Mouse (Mus musculus) left cerebral cortex, postnatal 10 days (tissue): ENCODE results near the gene Fxyd2. TPM values are rescaled to one million over a fixed set of nuclear protein-coding genes. Genes with fewer than 3 reads are reported as not detected.
A peak's percentile ranks its signal among the peaks of the same experiment; 100 is the strongest.

Source experiments
- DNase-seq, 2 experiments: peaks; one replicate each; pipeline ENCODE4 v3.0.0; 2021 to 2022; ENCODE audit warnings: low spot score in 2 of 2, mixed read lengths in 1 of 2; ENCODE audit errors: extremely low spot score in 1 of 2
- intact Hi-C: fragments of 180-260 bp; cut with DNase I; formaldehyde crosslinking; loops from one replicate; pipeline ENCODE4 v1.15.1; 2025
- total RNA-seq, 2 experiments: library from RNA; stranded (reverse); gene quantifications; 2 replicates each; pipeline ENCODE4 v1.2.3; 2021

The Fxyd2 gene
- total RNA-seq, 2 experiments from 2014 or later = 7.2 to 8.1 TPM

DNA sequence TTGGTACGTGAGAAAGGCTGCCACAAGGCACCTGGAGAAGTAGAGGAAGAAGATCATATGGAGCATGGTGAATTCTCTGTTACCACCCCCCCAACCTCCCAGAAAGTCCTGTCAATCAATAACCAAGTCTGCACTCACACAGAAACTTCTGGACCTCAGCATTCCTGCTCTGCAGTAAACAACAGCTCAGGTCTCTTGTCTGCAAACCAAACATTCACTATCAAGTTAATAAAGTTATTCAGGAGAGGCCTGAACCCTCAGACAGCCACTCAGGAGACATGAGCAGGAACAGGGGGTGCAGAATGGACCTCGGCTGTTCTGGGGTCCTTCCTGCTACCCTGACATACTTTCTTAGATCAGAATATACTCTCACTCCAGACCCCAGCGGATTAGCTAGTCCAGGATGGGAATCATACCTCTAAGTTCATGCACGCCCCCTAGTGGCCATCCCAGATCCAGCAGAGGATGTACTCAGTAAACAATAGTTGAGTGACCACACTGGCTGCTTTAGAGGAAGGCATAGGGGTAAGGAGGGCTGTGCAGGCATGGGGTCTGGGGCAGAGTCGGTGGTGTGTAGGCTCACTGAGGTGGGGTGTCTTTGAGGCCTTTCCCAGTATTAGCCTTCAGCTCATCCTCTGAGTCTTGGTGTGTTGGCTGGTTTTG is 14.1 kb downstream of the Fxyd2 start:
- peak in 1 of 2 experiments; percentile 61 for DNase-seq
- intact Hi-C loops = loop anchor here (5.0 to 10.0 kb wide), 2 partner anchors 339 to 421 kb away; partner anchors contain the start of gene Bace1

GRCm38 (mm10) chr9:45415912-45416311 is 16.4 kb downstream of the Fxyd2 start:
- intact Hi-C loops = loop anchor here (10.0 kb wide), 1 partner anchor 419 kb away; the partner anchor contains the start of gene Bace1
- peak; percentile 69 to 76 for DNase-seq

DNA sequence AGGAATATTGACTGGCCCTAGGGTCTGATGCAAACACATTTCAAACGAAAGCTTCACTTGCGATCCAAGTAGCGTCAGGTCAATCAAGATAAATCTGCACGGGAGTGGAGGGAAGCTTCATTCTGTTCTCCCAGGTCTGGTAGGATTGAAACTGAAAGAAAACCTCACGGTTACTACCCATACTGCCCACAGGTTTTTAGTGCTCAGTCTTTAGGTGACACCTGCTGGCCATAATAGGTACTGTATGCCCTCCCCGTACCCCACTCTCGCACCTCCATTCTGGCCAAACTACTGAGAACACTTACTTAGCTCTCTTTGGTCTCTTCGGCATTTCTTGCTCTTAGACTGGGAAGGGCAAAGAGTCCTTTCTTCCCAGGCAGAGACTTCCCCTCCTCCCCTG is 17.8 kb downstream of the Fxyd2 start:
- intact Hi-C loops = loop anchor here (10.0 kb wide), 1 partner anchor 418 kb away; the partner anchor contains the start of gene Bace1
- DNase-seq = peak in 1 of 2 experiments; percentile 54

- intact Hi-C loops = loop anchor here (10.0 kb wide), 1 partner anchor 417 kb away; the partner anchor contains the start of gene Bace1
- DNase-seq = no peak
Measured at GRCm38 (mm10) chr9:45418252-45418651, 18.8 kb downstream of the Fxyd2 start.

DNA sequence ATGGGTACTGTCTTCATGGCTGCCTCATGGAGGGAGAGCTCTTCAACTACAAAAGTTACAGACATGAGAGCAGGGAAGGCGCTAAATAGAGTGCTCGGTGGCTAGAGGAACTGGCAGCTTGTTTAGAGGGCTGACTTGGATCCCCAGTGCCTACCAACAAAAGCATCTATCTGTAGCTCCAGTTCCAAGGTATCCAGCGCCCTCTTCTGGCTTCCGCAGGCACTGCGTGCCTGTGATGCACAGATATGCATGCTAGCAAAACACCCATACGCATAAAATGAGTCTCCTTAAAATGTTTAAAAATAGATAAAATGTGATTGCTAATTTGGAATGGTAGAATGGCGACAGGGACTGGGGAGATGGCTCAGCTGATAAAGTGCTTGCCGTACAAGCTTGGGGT is 21.7 kb downstream of the Fxyd2 start:
- no peak for DNase-seq

DNA sequence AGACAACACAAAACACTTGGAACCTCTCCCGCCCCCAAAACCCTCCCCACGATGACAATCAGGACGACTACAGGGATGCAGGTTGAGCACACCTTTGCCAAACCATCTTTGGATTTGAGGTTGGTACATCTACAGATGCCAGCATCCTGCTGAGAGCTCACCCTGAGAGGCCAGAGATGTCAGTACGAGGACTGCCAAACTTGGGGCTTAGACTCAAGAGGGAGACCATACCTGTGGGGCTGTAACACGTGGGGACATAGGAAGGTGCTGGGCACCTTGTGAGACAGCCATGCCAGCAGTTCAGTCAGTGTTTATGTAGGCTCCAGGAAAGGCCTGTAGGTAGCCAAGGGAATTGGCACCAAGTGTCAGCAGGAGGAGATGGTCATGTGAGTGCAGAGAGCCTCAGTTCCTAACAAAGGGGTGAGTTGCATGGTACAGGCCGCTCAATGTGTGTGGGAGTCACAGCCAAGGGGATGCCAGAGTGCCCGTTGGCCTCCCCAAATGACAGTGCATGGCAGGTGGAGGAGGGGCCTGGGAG is 23.4 kb downstream of the Fxyd2 start:
- intact Hi-C loops = no loop called here

More for the DNA sequence above, 21.7 kb downstream of the Fxyd2 start:
- intact Hi-C loops = no loop called here

DNA sequence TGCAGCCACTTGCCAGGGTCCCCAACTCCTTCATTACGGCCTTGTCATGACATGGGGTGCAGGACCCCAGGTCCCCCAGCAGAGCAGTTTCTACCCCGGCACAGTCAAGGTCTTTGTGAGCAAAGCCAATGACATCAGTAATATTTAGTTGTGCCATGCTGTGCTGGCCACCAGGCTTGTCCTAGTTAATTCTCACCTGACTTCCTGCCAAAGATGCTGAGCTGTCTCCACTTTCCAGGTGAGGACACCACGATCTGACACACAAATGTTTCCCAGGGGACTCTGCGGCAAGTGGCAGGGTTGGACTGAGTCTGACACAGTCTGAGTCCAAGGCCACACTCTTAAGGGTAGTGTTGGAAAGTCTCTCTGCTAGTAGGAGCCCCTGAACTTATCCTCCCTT is 27.0 kb downstream of the Fxyd2 start, which contains the start of gene Dscaml1:
TSS of gene Dscaml1 (plus strand) at position 173 of the 400 bp plus-strand sequence.
- intact Hi-C loops = no loop called here
- DNase-seq = no peak

More for the DNA sequence above, 23.4 kb downstream of the Fxyd2 start:
- DNase-seq = no peak

- no peak for DNase-seq
- intact Hi-C loops = no loop called here
Measured at GRCm38 (mm10) chr9:45429392-45429791, 29.9 kb downstream of the Fxyd2 start.

- DNase-seq = peak in 1 of 2 experiments; percentile 75
- intact Hi-C loops = loop anchor here (10.0 kb wide), 1 partner anchor 155 kb away; no protein-coding TSS in a partner anchor
Measured at GRCm38 (mm10) chr9:45429951-45430697, 30.7 kb downstream of the Fxyd2 start.

GRCm38 (mm10) chr9:45430698-45430959 is 31.2 kb downstream of the Fxyd2 start:
- peak in 1 of 2 experiments; percentile 48 for DNase-seq
- intact Hi-C loops = loop anchor here (10.0 kb wide), 1 partner anchor 154 kb away; no protein-coding TSS in a partner anchor

DNA sequence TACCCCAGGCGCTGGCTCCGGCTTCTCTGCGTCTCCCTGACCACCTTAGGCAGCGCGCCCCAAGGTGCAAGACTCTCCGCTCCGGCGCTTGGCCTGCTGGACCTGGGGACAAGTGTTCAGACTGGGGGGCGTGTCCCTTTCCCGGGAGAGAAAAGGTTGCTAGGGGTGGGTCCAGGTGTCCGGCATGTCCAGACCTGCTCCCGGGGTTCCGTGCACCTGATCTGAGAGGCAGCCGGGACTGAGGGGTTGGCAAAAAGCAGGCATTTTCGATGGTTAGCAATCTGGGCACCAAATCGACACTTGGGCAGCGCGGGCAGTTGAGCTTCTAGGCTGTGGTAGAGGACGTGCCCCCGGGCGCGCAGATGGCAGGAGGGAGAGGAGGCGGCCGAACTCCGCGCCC is 31.7 kb downstream of the Fxyd2 start:
- intact Hi-C loops = loop anchor here (10.0 kb wide), 1 partner anchor 154 kb away; no protein-coding TSS in a partner anchor
- DNase-seq = peak in 1 of 2 experiments; percentile 45

GRCm38 (mm10) chr9:45432639-45433038 is 33.2 kb downstream of the Fxyd2 start:
- intact Hi-C loops = loop anchor here (10.0 kb wide), 1 partner anchor 152 kb away; no protein-coding TSS in a partner anchor
- peak in 1 of 2 experiments; percentile 50 for DNase-seq

GRCm38 (mm10) chr9:45433119-45433518 is 33.6 kb downstream of the Fxyd2 start:
- intact Hi-C loops = loop anchor here (10.0 kb wide), 1 partner anchor 152 kb away; no protein-coding TSS in a partner anchor
- DNase-seq = no peak

GRCm38 (mm10) chr9:45434171-45434570 is 34.7 kb downstream of the Fxyd2 start:
- intact Hi-C loops = loop anchor here (10.0 kb wide), 1 partner anchor 151 kb away; no protein-coding TSS in a partner anchor
- no peak for DNase-seq

DNA sequence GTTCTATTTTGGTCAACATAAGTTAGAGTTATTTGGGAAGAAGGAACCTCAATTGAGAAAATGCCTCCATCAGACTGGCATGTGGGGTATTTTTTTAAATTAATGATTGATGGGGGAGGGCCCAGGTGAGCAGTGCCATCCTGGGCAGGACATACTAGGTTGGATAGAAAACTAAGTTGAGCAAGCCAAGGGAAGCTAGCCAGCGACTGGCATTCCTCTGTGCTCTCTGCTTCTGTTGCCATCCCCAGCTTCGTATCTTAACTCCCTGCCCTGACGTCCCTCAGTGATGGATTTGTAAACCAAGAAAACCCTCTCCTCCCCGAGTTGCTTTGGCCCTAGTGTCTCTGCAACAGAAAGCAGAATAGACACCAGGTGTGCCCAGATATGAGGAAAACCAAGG is 39.6 kb downstream of the Fxyd2 start:
- intact Hi-C loops = loop anchor here (10.0 kb wide), 1 partner anchor 146 kb away; no protein-coding TSS in a partner anchor
- DNase-seq = no peak

GRCm38 (mm10) chr9:45440083-45440784 is 40.8 kb downstream of the Fxyd2 start:
- intact Hi-C loops = no loop called here
- no peak for DNase-seq

GRCm38 (mm10) chr9:45444251-45444798 is 44.9 kb downstream of the Fxyd2 start:
- intact Hi-C loops = no loop called here
- DNase-seq = no peak

DNA sequence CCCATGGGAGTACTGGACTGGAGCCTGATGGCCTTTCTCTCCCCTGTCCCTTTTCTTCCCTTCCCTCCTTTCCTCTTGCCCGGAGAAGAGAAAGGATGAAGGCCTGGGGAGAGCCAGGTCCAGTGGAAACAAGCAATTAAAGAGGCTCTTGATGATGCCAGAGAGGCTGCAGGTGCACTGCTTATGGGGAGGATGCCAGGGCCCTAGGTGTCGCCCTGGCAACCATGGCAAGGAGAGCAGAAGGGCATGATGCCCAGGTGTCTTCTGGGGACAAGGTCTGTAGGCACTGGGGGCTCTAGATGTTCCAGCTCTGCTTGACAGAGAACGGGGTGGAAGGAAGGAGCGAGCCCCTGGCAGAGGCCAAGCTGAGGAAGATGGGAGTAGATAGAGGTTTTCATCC is 50.2 kb downstream of the Fxyd2 start:
- no peak for DNase-seq
- intact Hi-C loops = no loop called here
